Comparison of ENCODE assay signal across 22 mouse cellular contexts in the genomic region with DNA sequence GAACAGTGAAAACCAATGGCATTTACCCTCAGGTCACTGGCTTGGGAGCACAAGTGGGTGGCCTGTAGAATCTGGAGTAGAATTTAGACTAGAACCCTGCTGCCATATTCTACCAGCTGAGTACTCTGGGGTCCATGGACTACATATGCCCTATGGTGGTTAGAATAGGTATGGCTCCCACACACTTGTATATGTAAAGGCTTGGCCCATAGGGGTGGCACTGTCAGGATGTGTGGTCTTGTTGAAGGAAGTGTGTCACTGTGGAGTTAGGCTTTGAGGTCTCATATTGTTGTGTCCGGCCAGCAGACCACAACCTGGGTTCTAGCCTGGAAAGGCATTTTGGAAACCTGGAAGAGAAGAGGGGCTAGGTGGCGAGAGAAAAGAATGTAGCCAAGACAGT. TPM values are rescaled to one million over a fixed set of nuclear protein-coding genes. Genes with fewer than 3 reads are reported as not detected.
DNase-seq lines count a peak whose midpoint lies in the region; ATAC-seq and TF ChIP-seq lines count a peak whose summit lies in the region.
"Had no signal": no experiment of that assay in that cellular context is flagged by ENCODE, and none has a peak within 500 bp of the region (broad histone marks: within the 10 kb centered on the region; RNA-seq: fewer than 3 reads in every experiment).

No protein-coding gene starts in this region.

- ATAC-seq in granulocyte monocyte progenitor cell, adult 5-6 weeks (replicated peaks; ENCODE audit: poor library complexity, severe bottlenecking): peak; percentile 66
- ATAC-seq: forebrain, embryonic 14.5 days; forebrain, embryonic 16.5 days had no signal

- peaks cover 2% of the 10 kb centered on the region for H3K4me1 ChIP-seq in ES-Bruce4 (ENCODE audit: control insufficient read depth, insufficient read depth, low read length)
- H3K4me1 ChIP-seq: embryonic facial prominence, embryonic 13.5 days; embryonic facial prominence, embryonic 15.5 days; forebrain, embryonic 12.5 days had no signal

- 0 out of 2 replicates have a peak overlapping the region, but pooled peaks have one; percentile 47 for H3K27ac ChIP-seq in ES-Bruce4 (ENCODE audit: insufficient read depth, low read length)
- H3K27ac ChIP-seq: embryonic facial prominence, embryonic 13.5 days; embryonic facial prominence, embryonic 15.5 days; forebrain, embryonic 10.5 days; forebrain, embryonic 12.5 days had no signal

- H3K9ac ChIP-seq in ES-Bruce4 (ENCODE audit: low read depth, poor library complexity, severe bottlenecking): no peak overlapping the region
- H3K9ac ChIP-seq: embryonic facial prominence, embryonic 13.5 days; embryonic facial prominence, embryonic 15.5 days; forebrain, embryonic 12.5 days had no signal

- TF ChIP-seq EP300 in ES-Bruce4 (IDR thresholded peaks at IDR 0.05; ENCODE audit: insufficient read depth, low read depth, low read length): no peak

- H3K27me3 ChIP-seq in ES-Bruce4 (ENCODE audit: control insufficient read depth, insufficient read depth, low read length, poor library complexity, severe bottlenecking): no peaks in the 10 kb centered on the region
- H3K27me3 ChIP-seq: embryonic facial prominence, embryonic 13.5 days; embryonic facial prominence, embryonic 15.5 days; forebrain, embryonic 12.5 days had no signal

- H3K4me3 ChIP-seq in ES-Bruce4 (ENCODE audit: low read depth, low read length): no peak overlapping the region
- H3K4me3 ChIP-seq: embryonic facial prominence, embryonic 13.5 days; embryonic facial prominence, embryonic 15.5 days; erythroblast, embryonic 14.5 days; forebrain, embryonic 10.5 days; forebrain, embryonic 12.5 days had no signal

- no peaks in the 10 kb centered on the region for H3K36me3 ChIP-seq in ES-Bruce4 (ENCODE audit: control insufficient read depth, insufficient read depth, low read length, poor library complexity, severe bottlenecking)
- H3K36me3 ChIP-seq: embryonic facial prominence, embryonic 13.5 days; embryonic facial prominence, embryonic 15.5 days; forebrain, embryonic 10.5 days; forebrain, embryonic 12.5 days had no signal

- TF ChIP-seq POLR2A in ES-Bruce4 (IDR thresholded peaks at IDR 0.05; ENCODE audit: insufficient read depth, low read length): no peak

- H3K9me3 ChIP-seq in ES-Bruce4 (replicated peaks; ENCODE audit: control insufficient read depth, insufficient read depth, low read length, poor library complexity, severe bottlenecking): no peaks in the 10 kb centered on the region
- H3K9me3 ChIP-seq: embryonic facial prominence, embryonic 13.5 days; embryonic facial prominence, embryonic 15.5 days; forebrain, embryonic 10.5 days; forebrain, embryonic 12.5 days had no signal

- DNase-seq in 416B (ENCODE audit: low read depth): peak; percentile 87
- DNase-seq in heart, adult 11 months: no peak
- no peak for DNase-seq in adrenal gland, postnatal 10 days
- DNase-seq in testis, postnatal 14 days (ENCODE audit: low spot score): no peak
- DNase-seq: adrenal gland, adult 2 months; adrenal gland, postnatal 14 days; adrenal gland, postnatal 36 days; cerebellum, adult 11-12 months; cerebellum, adult 2 months; cerebellum, adult 9-10 months; cerebellum, postnatal 10 days; cerebellum, postnatal 25 days; embryo, embryonic 11 days had no signal

- TF ChIP-seq CTCF in ES-Bruce4 (IDR thresholded peaks at IDR 0.05; ENCODE audit: low read depth, low read length): no peak

RNA-seq across cellular contexts. Expression of gene Nfyb, which starts 6.8 kb away (rescaled TPM):
- 101 and 114 TPM in 2 replicates for polyA plus RNA-seq in ES-Bruce4 (2011; ENCODE audit: insufficient read depth, insufficient read length, low read depth, missing spikeins)
- total RNA-seq in granulocyte monocyte progenitor cell, adult 5-6 weeks (2014; fragmentation: Nextera tagmentation): 27.2 and 41.6 TPM in 2 replicates
- 68.1 and 75.2 TPM in 2 replicates for total RNA-seq in granulocyte monocyte progenitor cell, adult 5-6 weeks (2017)
- 10 to 100 TPM; 26.4 to 28.8 TPM for total RNA-seq in adrenal gland, postnatal 10 days (2021)
